Mouse (Mus musculus) thymus, adult 2 months (tissue): ENCODE measurements around the gene Iqca.

Experiments
- CTCF ChIP-seq: fragments of 200-500 bp; IDR thresholded peaks from 2 replicates; pipeline ENCODE4 v1.5.1; 2012; ENCODE audit warnings: mild to moderate bottlenecking, control low read depth, low read length, moderate library complexity, borderline replicate concordance; ENCODE audit not compliant: control insufficient read depth, poor library complexity, insufficient read depth; ENCODE audit errors: extremely low read depth
- POLR2A ChIP-seq: fragments of 200-500 bp; IDR thresholded peaks from 2 replicates; pipeline ENCODE4 v1.6.1; 2012; ENCODE audit warnings: mild to moderate bottlenecking, low read length, control low read depth, moderate library complexity; ENCODE audit not compliant: control insufficient read depth, poor library complexity, insufficient read depth; ENCODE audit errors: extremely low read depth

- TF ChIP-seq POLR2A = no peak
- TF ChIP-seq CTCF = no peak
Measured at GRCm38 (mm10) chr1:90202207-90202978, 49.2 kb upstream of the Iqca start.
